Mouse (Mus musculus) cerebellum, adult 2 months (tissue): ENCODE data around the gene Tuba3a.

Experiments used
- CTCF ChIP-seq: fragments of 200-500 bp; IDR thresholded peaks from 2 replicates; pipeline ENCODE4 v1.5.1; 2011; ENCODE audit warnings: low read depth, mild to moderate bottlenecking, control low read depth, low read length, moderate library complexity, borderline replicate concordance; ENCODE audit not compliant: insufficient read depth
- POLR2A ChIP-seq: fragments of 200-500 bp; IDR thresholded peaks from 2 replicates; pipeline ENCODE4 v1.6.1; 2011; ENCODE audit warnings: low read length, control low read depth, borderline replicate concordance; ENCODE audit not compliant: insufficient read depth

- TF ChIP-seq CTCF (no peak), POLR2A (no peak)
Measured at GRCm38 (mm10) chr6:125302231-125302982, 16.6 kb upstream of the Tuba3a start.
